Mouse (Mus musculus): ENCODE results near the gene Tbata. TPM values are rescaled to one million over a fixed set of nuclear protein-coding genes. Genes with fewer than 3 reads are reported as not detected.

The Tbata gene
- polyA plus RNA-seq, 1 experiment from 2014 or later = not detected

DNA sequence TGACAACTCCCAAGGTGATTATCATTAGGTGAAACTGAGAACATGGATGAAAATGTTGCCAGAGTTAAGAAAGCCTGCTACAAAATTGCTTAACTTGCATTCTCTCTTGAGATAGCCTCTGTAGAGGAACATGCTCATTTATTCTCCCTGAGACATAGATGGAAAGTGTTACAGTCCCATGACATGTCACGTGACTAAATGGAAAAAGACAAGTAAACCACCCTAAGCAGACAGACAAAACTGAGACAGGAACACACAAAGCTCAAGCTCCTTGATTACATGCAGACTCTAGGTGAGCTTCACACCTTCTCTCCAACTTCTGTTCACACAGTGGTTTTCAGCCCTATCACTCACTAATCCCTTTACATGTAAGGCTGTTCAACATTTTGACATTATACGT, 28.4 kb upstream of the Tbata start:
- WGBS = 88% methylated on average over 2 of the region's 2 CpGs
- H3K36me3 ChIP-seq (ENCODE audit: control insufficient read depth, insufficient read depth, low read length) = no peaks in the 10 kb centered on the region
- DNase-seq (ENCODE audit: low spot score) = no peak
- H3K4me1 ChIP-seq (replicated peaks; ENCODE audit: control insufficient read depth, insufficient read depth, low read length) = 0 out of 2 replicates have a peak, but pooled peaks cover 2% of the 10 kb centered on the region
- no peak for ATAC-seq (replicated peaks; ENCODE audit: low FRiP score)
- H3K4me2 ChIP-seq (ENCODE audit: low read depth, low read length, severe bottlenecking) = no peak overlapping the region
- no peak overlapping the region for H3K4me3 ChIP-seq (ENCODE audit: low read depth, low read length)
- H3K9ac ChIP-seq (ENCODE audit: low read length) = no peak overlapping the region
- no peak overlapping the region for H3K27ac ChIP-seq (ENCODE audit: low read depth, low read length)
- H3K27me3 ChIP-seq (ENCODE audit: control insufficient read depth, insufficient read depth, low read length) = no peaks in the 10 kb centered on the region
- H3K9me3 ChIP-seq (ENCODE audit: control insufficient read depth, low read length) = no peaks in the 10 kb centered on the region

DNA sequence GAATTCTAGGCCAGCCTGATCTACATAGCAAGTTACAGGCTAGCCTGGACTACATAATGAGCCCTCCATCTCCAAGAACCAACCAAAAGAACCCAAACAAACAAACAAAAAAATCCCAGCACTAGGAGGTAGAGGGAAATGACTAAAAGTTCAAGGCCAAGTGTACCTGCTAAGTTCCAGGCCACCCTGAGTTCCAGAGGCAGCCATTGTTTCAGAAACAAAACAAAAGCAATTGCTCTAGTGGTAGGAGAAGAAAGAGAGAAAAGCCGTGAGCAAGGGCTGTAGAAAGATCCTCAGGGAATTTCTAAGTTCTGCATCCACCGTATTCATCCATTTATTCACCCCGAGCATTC, 26.0 kb upstream of the Tbata start:
- WGBS = 1% methylated on average over 3 of the region's 3 CpGs
- Histone ChIP-seq H3K9ac (ENCODE audit: low read length) (peak overlapping the region; percentile 72), H3K27ac (ENCODE audit: low read depth, low read length) (peak overlapping the region; percentile 82), H3K9me3 (ENCODE audit: control insufficient read depth, low read length) (no peaks in the 10 kb centered on the region), H3K4me3 (ENCODE audit: low read depth, low read length) (peak overlapping the region; percentile 76), H3K36me3 (ENCODE audit: control insufficient read depth, insufficient read depth, low read length) (no peaks in the 10 kb centered on the region), H3K4me2 (ENCODE audit: low read depth, low read length, severe bottlenecking) (peak overlapping the region; percentile 93), H3K4me1 (replicated peaks; ENCODE audit: control insufficient read depth, insufficient read depth, low read length) (0 out of 2 replicates have a peak, but pooled peaks cover 2% of the 10 kb centered on the region), H3K27me3 (ENCODE audit: control insufficient read depth, insufficient read depth, low read length) (no peaks in the 10 kb centered on the region)
- DNase-seq (ENCODE audit: low spot score) (no peak), ATAC-seq (replicated peaks; ENCODE audit: low FRiP score) (no peak)

DNA sequence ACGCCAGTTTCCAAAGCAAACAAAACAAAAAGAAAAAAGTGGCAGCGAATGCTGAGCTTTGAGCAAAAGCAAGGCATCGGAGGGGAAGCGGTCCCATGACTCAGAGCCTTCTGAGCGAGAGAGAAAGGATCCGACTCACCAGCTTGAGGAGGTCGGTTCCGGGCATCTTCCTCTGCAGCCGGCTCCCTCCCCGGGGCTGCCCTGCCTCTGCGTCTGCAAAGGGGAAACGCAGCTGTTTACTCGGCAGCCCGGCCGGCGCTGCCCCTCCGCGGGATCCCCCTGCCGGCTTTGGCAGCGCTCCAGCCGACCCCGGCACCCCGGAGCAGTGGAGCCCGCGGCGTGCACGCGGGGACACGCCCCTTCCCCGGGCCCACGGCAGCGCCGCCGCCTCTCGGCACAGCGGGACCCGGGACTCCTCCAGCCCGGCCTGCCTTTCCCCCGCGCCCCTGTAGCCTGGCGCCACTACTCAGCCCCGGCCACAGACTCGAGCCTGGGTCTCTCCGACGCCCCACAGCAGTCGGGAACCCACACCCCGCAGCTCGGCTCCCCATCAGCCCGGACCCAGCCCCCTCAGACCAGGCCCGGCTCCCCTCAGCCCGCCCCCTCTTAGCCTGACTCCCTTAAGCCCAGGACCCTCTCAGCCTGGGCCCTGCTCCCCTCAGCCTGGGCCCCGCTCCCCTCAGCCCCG, 25.5 kb upstream of the Tbata start:
- peak overlapping the region; percentile 93 for H3K4me2 ChIP-seq (ENCODE audit: low read depth, low read length, severe bottlenecking)

DNA sequence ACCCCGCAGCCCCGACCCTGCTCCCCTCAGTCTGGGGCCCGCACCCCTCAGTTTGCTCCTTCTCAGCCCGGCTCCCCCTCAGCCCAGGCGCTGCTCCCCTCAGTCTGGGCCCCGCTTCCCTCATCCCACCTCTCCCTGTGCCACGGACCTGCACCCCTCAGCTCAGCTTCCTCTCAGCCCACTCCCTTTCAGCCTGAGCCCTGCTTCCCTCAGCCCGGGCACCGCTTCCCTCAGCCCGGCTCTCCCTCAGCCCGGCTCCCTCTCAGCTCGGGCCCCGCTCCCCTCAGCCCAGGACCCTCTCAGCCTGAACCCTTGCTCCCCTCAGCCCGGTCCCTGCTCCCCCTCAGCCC, 25.0 kb upstream of the Tbata start:
- no peaks in the 10 kb centered on the region for H3K36me3 ChIP-seq (ENCODE audit: control insufficient read depth, insufficient read depth, low read length)
- peak overlapping the region; percentile 72 for H3K9ac ChIP-seq (ENCODE audit: low read length)
- 2% methylated on average over 11 of the region's 14 CpGs for WGBS
- ATAC-seq (replicated peaks; ENCODE audit: low FRiP score) = no peak
- H3K9me3 ChIP-seq (ENCODE audit: control insufficient read depth, low read length) = no peaks in the 10 kb centered on the region
- DNase-seq (ENCODE audit: low spot score) = peak; percentile 76
- 0 out of 2 replicates have a peak, but pooled peaks cover 2% of the 10 kb centered on the region for H3K4me1 ChIP-seq (replicated peaks; ENCODE audit: control insufficient read depth, insufficient read depth, low read length)
- peak overlapping the region; percentile 76 for H3K4me3 ChIP-seq (ENCODE audit: low read depth, low read length)
- H3K4me2 ChIP-seq (ENCODE audit: low read depth, low read length, severe bottlenecking) = peak overlapping the region; percentile 93
- peak overlapping the region; percentile 82 for H3K27ac ChIP-seq (ENCODE audit: low read depth, low read length)
- H3K27me3 ChIP-seq (ENCODE audit: control insufficient read depth, insufficient read depth, low read length) = no peaks in the 10 kb centered on the region

More for the DNA sequence above, 25.5 kb upstream of the Tbata start:
- Histone ChIP-seq H3K4me1 (replicated peaks; ENCODE audit: control insufficient read depth, insufficient read depth, low read length) (0 out of 2 replicates have a peak, but pooled peaks cover 2% of the 10 kb centered on the region), H3K36me3 (ENCODE audit: control insufficient read depth, insufficient read depth, low read length) (no peaks in the 10 kb centered on the region), H3K4me3 (ENCODE audit: low read depth, low read length) (peak overlapping the region; percentile 76), H3K27me3 (ENCODE audit: control insufficient read depth, insufficient read depth, low read length) (no peaks in the 10 kb centered on the region), H3K9ac (ENCODE audit: low read length) (peak overlapping the region; percentile 72), H3K9me3 (ENCODE audit: control insufficient read depth, low read length) (no peaks in the 10 kb centered on the region), H3K27ac (ENCODE audit: low read depth, low read length) (peak overlapping the region; percentile 82)
- DNase-seq (ENCODE audit: low spot score) (peak; percentile 85), ATAC-seq (replicated peaks; ENCODE audit: low FRiP score) (peak; percentile 73)
- under 1% methylated on average over 43 of the region's 53 CpGs for WGBS

DNA sequence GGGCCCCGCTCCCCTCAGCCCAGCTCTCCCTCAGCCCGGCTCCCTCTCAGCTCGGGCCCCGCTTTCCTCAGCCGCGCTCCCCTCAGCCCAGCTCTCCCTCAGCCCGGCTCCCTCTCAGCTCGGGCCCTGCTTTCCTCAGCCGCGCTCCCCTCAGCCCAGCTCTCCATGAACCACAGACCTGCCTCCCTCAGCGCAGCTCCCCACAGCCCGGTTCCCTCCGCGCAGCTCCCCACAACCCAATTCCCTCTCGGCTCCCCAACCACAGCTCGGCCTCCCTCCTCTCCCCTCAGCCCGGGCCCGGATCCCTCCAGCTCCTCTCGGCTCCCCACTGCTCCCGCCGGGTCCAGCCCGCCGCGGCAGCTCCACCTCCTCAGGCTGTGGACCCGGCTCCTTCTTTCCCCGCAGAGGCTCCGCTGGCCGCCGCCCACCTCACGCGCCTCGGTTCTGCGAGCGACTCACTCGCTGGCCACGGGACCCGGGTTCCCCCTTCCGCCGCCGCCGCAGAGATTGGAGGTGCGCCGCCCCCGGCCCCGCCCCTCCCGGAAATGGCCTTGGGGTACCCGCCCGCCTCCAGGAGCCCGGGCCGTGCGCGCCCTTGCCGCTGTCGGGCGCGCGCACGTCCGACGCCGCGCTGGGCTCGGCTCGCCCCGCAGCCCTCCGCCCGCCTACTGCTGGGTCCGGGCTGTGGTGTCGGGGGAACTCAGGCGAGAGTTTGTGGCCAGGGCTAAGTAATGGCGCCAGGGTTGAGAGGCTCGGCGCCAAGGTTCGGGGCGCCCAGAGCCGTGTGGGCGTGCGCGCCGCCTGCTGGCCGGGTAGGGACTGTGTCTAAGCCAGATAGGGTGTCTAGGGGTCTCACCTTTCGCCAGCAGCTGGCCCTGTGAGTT, 24.4 kb upstream of the Tbata start, which contains the start of gene Sgpl1:
Gene Sgpl1 (minus strand): TSS at position 547 of the 884 bp plus-strand sequence.
- DNase-seq (ENCODE audit: low spot score) (peak; percentile 97), ATAC-seq (replicated peaks; ENCODE audit: low FRiP score) (peak; percentile 88)
- Histone ChIP-seq H3K27me3 (ENCODE audit: control insufficient read depth, insufficient read depth, low read length) (no peaks in the 10 kb centered on the region), H3K4me3 (ENCODE audit: low read depth, low read length) (peak within 1 kb of the TSS; percentile 76), H3K9ac (ENCODE audit: low read length) (peak within 1 kb of the TSS; percentile 72), H3K36me3 (ENCODE audit: control insufficient read depth, insufficient read depth, low read length) (no peaks in the 10 kb centered on the region), H3K4me2 (ENCODE audit: low read depth, low read length, severe bottlenecking) (peak within 1 kb of the TSS; percentile 93), H3K4me1 (replicated peaks; ENCODE audit: control insufficient read depth, insufficient read depth, low read length) (0 out of 2 replicates have a peak, but pooled peaks cover 2% of the 10 kb centered on the region), H3K9me3 (ENCODE audit: control insufficient read depth, low read length) (no peaks in the 10 kb centered on the region), H3K27ac (ENCODE audit: low read depth, low read length) (peak within 1 kb of the TSS; percentile 82)
- under 1% methylated on average over 82 of the region's 82 CpGs for WGBS

DNA sequence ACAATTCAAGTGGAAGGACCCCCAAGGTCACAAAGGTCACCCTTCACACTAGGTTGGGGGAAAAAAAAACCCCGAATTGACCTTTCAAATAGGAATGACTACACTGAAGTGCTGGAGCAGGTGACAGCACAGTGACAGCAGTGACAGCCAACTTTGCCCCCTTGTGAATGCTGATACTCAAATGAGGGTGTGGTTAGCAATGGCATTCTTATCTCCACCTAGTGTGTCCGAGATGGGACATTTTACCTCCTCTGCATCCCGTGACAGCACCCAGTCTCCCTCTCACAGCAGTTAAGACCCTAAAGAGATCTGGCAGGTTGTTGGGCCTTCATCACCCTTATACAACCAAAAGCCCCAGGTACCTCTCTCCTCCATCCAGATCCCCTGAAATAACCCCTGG, 22.3 kb upstream of the Tbata start:
- no peak overlapping the region for H3K4me3 ChIP-seq (ENCODE audit: low read depth, low read length)
- 88% methylated on average over 3 of the region's 3 CpGs for WGBS

DNA sequence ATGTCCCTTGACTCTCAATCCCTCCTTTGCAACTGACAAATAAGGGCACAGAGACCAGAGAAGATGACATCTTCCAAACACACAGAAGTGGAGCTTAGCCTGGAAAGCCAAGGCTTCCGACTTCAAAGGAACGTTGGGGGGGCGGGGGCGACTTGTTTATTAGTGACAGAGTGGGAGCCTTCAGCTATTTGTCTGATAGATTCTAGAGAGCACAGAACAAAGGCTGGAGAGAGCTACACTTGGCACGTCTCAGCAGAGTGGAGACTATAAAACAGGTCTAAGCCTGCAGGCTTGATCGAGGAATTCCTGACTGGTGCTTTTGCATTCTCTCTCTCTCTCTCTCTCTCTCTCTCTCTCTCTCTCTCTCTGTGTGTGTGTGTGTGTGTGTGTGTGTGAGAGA, 21.1 kb upstream of the Tbata start:
- 0 out of 2 replicates have a peak, but pooled peaks cover under 1% of the 10 kb centered on the region for H3K4me1 ChIP-seq (replicated peaks; ENCODE audit: control insufficient read depth, insufficient read depth, low read length)
- no peak for DNase-seq (ENCODE audit: low spot score)
- 61% methylated on average over 6 of the region's 6 CpGs for WGBS
- no peak overlapping the region for H3K27ac ChIP-seq (ENCODE audit: low read depth, low read length)
- H3K27me3 ChIP-seq (ENCODE audit: control insufficient read depth, insufficient read depth, low read length) = no peaks in the 10 kb centered on the region
- H3K4me3 ChIP-seq (ENCODE audit: low read depth, low read length) = no peak overlapping the region
- no peak for ATAC-seq (replicated peaks; ENCODE audit: low FRiP score)
- no peak overlapping the region for H3K4me2 ChIP-seq (ENCODE audit: low read depth, low read length, severe bottlenecking)
- no peaks in the 10 kb centered on the region for H3K36me3 ChIP-seq (ENCODE audit: control insufficient read depth, insufficient read depth, low read length)
- no peaks in the 10 kb centered on the region for H3K9me3 ChIP-seq (ENCODE audit: control insufficient read depth, low read length)
- no peak overlapping the region for H3K9ac ChIP-seq (ENCODE audit: low read length)

More for the DNA sequence above, 22.3 kb upstream of the Tbata start:
- Histone ChIP-seq H3K4me1 (replicated peaks; ENCODE audit: control insufficient read depth, insufficient read depth, low read length) (0 out of 2 replicates have a peak, but pooled peaks cover 2% of the 10 kb centered on the region), H3K9ac (ENCODE audit: low read length) (no peak overlapping the region), H3K36me3 (ENCODE audit: control insufficient read depth, insufficient read depth, low read length) (no peaks in the 10 kb centered on the region), H3K27me3 (ENCODE audit: control insufficient read depth, insufficient read depth, low read length) (no peaks in the 10 kb centered on the region), H3K4me2 (ENCODE audit: low read depth, low read length, severe bottlenecking) (no peak overlapping the region), H3K27ac (ENCODE audit: low read depth, low read length) (no peak overlapping the region), H3K9me3 (ENCODE audit: control insufficient read depth, low read length) (no peaks in the 10 kb centered on the region)
- no peak for ATAC-seq (replicated peaks; ENCODE audit: low FRiP score)
- no peak for DNase-seq (ENCODE audit: low spot score)

DNA sequence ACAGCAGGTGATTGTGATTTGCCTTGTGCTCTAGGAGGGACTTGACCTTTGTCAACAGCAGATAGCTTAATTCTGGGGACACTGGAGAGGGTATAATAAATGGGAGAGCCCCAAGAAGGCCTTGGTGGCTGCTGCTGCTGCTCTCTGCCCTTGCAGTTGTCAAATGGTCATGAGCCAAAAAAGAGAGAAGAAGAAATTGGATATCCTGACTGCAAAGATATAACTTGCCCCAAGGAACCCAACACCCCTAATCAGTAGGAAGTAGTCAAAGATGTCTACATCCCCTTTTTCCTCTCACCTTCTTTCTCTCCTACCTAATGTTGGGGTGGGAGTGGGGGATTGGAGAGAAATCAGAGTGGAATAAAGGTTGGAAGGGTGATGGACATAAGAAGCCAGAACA, 19.6 kb upstream of the Tbata start:
- no peak overlapping the region for H3K4me2 ChIP-seq (ENCODE audit: low read depth, low read length, severe bottlenecking)
- no peak for DNase-seq (ENCODE audit: low spot score)
- no peaks in the 10 kb centered on the region for H3K9me3 ChIP-seq (ENCODE audit: control insufficient read depth, low read length)
- H3K27me3 ChIP-seq (ENCODE audit: control insufficient read depth, insufficient read depth, low read length) = no peaks in the 10 kb centered on the region
- H3K27ac ChIP-seq (ENCODE audit: low read depth, low read length) = no peak overlapping the region
- no peak overlapping the region for H3K4me3 ChIP-seq (ENCODE audit: low read depth, low read length)
- no peak overlapping the region for H3K9ac ChIP-seq (ENCODE audit: low read length)
- H3K4me1 ChIP-seq (replicated peaks; ENCODE audit: control insufficient read depth, insufficient read depth, low read length) = no peaks in the 10 kb centered on the region
- ATAC-seq (replicated peaks; ENCODE audit: low FRiP score) = no peak
- no peaks in the 10 kb centered on the region for H3K36me3 ChIP-seq (ENCODE audit: control insufficient read depth, insufficient read depth, low read length)

Measured in forebrain, embryonic 11.5 days (tissue).